Mouse (Mus musculus) cerebellum, adult 11 months (tissue): ENCODE results near the gene Nuak2.
"Not testable (repeated sequence)": the region's sequence is repeated elsewhere in the genome, so short reads cannot be mapped to it uniquely, and the experiment has no call there.

Source experiments
- DNase-seq: peaks from one replicate; pipeline ENCODE4 v3.0.0; 2022

Gene Nuak2

DNA sequence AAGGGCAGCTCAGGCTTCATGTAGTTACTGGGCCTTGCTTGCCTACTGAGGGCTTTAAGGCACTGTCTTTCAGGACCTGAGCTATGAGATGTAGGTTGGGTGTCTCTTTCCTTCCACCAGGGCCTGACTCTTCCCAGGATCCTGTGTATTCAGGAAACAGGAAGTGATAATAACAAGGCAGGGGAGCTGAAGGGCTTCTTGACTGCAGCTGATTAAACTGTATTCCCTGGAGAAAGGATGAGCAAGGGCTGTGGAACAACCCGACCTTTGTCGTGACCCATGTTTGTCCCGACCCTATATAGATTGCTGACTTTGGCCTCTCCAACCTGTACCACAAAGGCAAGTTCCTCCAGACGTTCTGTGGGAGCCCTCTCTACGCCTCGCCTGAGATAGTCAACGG lies 13.7 kb downstream of the Nuak2 start:
- no peak for DNase-seq

DNA sequence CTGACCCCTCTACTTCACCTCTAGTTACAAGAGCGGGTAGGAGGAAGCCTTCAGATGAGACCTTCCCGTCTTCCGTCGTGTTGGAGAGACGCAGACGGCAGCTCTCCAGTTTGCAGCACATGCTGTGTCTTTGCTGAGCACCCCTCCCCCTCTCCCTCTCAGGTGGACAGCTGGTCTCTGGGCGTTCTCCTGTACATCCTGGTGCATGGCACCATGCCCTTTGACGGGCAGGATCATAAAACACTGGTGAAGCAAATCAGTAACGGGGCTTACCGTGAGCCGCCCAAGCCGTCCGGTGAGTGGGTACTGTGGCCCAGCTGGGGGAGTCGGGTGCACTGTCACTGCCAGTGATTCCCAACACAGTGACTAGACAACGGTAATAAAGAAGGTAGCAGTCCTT lies 14.5 kb downstream of the Nuak2 start:
- DNase-seq: peak; percentile 44

DNA sequence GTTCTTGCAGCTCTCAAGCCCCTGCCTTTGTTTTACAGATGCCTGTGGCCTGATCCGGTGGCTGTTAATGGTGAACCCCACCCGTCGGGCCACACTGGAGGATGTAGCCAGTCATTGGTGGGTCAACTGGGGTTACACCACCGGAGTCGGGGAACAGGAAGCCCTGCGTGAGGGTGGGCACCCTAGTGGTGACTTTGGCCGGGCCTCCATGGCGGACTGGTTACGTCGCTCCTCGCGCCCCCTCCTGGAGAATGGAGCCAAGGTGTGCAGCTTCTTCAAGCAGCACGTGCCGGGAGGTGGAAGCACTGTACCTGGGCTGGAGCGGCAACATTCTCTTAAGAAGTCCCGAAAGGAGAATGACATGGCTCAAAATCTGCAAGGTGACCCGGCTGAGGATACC lies 15.4 kb downstream of the Nuak2 start:
- no peak for DNase-seq

DNA sequence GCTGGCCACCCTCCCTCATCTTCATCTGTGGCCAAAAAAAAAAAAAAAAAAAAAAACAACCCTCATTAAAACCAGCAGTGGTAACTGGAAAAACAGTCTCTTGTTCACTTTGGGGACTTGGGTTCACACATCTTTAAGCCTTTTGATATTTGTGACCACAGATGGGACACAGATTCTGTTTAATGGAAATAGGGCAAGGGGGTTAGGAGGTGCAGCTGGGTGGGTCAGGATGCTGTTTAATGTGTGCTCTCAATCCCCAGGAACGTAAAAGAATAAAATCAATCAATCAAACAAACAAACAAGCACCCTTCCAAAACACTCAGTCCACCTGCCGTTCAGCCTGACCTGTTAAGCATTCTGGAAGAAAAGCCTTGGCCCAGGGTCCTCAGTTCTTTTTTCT lies 17.3 kb downstream of the Nuak2 start:
- no peak for DNase-seq

DNA sequence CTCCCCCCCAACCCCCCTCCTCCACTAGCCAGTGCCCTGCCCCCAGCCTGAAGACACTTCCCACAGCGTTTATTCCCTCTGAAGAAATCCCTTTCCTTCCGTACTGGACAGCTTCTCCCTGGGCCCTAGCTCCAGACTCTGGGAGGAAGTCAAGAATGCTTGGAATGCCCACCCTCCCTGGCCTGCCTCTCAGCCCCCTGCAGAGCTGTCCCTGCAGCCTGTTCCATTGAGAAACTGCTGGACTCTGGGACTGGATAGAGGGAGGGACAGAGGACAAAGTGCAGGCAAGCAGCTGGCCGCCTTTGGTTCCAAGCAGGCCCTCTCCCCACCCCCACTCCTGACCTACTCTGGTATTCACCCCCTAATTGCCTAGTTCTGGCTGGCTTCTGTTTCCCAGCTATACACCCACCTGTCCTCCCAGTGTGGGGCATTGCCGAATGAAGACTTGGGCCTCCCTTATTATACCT lies 17.8 kb downstream of the Nuak2 start:
- DNase-seq: no peak

DNA sequence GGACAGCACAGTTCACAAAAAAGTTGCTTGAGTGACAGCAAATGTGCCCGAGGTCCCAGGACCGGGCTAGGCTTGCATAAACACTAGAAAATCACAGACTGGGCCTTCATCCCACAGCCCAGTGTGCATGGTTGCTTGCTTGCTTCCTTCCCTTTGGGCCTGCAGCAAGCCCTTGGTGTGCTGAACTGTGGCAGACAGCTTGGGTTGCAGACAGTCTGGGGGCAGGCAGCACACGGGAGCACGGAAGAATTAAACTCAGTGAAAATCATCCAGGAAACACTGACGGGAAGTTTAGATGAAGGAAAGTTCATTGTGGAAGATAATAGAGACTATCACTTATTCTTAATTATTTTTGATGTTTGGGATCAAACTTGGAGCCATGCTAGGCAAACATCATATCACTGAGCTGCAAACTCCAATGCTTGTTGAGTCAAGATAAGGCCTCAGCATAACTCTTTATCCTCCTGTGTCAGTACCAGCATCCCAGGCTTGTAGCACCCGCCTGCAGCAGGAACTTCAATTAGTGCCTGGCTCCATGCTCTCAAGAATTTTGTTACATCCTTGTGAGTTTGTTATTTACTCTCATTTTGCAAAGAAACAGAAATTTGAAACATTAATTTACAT lies 18.4 kb downstream of the Nuak2 start:
- no peak for DNase-seq

DNA sequence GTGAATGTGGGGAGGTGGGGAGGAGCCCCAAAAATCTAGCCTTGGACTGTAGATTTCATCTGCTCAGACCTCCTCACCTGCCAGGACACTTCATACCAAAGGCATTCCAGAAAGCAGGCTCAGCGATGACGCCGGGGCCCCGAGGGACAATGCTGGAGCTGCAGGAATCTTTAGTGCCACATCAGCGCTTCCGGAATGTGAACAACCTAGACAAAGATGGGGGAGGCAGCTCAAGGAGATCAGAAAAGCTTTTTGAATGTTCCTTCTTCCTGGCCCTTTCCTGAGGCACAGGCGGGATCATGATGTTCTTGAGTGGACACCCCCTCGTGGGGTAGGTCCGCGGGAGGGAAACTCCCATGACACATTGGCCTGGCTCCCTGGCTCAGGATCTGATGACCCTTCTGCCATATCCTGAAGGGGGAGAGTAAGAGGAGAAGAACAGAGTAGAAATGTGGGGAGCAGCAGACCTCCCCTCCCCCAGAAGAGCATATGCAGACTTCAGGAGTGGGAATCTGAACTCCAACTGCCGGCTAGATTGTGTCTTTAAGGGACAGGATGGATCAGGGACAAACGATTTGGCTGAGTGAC lies 19.5 kb downstream of the Nuak2 start:
- DNase-seq: no peak

DNA sequence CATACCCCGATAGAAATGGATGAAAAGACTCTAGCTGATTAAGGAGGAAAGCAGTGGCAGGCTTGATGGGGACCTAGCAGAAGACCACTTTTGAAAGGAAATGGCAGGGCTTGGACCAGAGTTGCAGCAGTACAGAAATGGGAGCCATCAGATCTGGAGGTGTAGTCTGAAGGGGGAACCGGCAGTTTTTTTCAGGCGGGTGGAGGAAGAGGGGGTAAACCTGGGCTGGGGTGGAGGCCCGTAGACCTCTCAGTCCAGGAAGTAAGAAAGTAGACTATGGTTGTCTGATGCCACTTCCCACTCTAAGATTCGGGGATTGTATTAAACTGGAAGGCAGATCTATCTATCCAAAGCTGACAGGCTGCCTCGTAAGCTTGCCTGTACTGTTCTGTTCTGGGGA lies 21.0 kb downstream of the Nuak2 start:
- DNase-seq: no peak

DNA sequence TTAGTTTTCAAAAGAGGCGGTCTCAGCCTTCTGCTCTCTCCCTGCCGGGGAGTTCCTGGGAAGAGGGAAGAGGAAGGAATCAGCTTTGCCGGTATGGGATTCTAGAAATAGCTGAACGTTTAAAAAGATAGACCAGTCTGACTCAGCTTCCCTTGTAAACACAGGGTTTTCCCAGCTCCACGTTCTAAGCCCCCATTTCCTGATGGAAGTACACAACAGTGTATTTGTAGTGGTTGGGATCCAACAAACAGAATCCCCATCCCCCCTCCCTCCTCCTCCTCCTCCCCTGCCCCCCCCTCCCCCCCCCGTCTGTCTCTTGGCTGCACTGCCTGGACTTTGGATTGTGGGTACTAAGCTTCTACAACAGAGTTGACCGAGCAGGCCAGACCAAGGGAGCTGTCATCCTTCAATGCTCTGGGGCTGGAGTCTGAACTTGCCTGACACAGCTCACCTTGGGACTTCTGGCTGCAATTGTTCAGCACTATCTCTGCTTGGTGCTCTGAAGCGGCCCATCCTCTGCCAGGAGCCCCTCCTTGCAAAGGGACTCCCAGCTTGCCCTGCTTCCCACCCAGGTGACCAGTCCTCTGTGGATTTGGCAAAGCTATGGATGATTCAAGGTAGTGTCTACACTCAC lies 22.2 kb downstream of the Nuak2 start:
- no peak for DNase-seq

DNA sequence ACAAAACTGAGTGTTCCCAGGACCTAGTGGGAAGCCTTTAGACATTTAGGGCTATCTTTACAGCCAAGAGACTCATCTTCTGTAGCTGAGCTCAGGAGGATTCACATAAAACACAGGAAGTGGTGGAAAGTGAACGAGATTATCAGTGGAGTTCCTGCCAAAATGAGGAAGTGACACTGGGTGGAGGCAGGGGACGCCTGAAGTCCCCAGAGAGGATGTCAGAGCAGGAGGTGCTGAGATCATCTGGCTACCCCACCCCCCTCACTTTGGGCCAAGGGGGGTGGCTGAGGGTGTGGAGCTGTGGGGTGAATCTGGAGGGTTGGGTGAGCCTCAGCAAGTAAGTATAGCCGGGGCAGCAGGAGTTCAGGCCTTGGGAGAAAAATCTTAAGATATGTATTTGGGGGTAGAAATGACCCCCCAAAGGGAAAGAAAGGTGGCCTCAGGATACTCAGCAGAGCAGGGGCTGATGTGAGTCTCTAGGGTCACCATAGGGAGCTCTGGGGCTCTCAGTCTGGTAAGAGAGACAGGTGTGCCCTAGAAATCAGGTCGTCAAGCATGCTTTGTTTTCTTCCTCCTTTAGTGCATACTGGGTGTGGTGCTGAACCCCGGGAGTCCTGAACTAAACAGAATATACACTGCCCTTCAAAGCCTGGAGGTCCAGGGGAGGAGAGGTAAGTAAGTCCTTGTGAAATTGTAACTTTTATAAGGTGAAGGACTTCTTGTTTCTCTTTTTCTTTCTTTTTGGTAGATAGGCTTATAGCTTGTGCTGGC lies 26.0 kb downstream of the Nuak2 start:
- DNase-seq: no peak

DNA sequence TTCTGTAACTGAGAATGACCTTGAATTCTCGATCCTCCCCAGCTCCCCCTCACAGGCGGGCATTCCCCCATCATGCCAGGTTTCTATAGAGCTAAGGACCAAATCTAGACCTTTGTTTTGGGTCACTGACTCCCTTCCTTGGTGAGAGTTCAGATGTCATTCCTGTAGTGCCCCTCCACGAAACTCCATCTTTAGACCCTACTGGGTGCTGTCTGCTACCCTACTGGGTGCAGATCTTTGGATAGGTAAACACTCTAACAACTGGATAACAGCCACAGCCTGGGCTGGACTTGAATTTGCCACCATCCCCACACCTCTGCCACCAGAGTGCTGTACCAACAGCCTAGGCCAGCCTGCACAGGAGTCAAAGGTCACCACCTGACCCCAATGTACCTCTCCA lies 26.6 kb downstream of the Nuak2 start:
- no peak for DNase-seq

DNA sequence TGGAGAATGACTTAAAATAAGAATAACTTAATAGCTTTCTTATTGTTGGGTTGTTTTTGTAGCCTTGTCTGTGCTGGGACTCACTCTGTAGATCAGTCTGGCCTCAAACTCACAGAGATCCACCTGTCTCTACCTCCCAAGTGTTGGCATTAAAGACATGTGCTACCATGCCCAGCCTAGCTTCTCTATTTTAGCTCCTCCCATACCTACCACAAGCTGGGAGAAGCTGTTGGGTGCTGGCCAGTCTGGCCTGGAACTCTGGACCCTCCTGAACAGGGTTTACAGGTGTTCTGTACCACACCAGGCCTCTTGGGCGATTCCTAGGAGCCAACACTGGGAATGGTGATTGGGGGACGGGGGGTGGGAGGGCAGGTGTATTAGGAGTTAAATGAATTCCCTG lies 27.3 kb downstream of the Nuak2 start:
- no peak for DNase-seq

DNA sequence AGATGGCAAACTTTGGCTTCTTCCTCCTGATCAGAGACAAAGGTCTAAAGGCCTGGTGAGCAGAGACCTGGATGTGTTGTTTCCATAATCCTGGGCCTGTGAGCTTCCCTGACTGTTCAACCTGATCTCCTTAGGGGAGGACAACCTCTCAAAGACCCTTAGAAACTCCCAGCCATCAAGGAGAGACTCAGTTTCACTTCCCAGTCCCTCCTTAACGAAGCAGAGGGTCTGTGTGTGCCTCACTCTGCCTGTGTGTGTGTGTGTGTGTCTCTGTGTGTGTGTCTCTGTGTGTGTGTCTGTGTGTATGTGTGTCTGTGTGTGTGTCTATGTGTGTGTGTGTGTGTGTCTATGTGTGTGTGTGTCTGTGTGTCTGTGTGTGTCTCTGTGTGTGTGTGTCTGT lies 27.7 kb downstream of the Nuak2 start:
- DNase-seq: no peak

DNA sequence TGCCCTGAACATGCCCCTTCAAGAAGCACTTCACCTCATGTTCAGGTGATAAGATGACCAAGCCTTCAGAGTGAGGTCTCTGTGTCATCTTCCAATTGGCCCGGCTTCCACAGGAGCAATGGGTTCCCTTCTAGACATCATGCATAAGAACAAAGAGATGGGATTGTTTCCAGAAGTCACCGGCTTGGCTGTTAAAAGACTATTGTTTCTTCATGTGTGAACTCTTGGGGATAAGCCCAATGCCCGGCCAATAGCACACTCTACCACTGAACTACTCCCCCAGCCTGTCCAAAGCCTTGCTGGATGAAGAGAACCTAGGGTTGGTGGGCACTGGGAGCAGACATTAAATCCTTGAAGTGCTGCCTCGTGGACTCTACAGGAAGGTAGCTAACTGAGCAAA lies 29.6 kb downstream of the Nuak2 start:
- no peak for DNase-seq

DNA sequence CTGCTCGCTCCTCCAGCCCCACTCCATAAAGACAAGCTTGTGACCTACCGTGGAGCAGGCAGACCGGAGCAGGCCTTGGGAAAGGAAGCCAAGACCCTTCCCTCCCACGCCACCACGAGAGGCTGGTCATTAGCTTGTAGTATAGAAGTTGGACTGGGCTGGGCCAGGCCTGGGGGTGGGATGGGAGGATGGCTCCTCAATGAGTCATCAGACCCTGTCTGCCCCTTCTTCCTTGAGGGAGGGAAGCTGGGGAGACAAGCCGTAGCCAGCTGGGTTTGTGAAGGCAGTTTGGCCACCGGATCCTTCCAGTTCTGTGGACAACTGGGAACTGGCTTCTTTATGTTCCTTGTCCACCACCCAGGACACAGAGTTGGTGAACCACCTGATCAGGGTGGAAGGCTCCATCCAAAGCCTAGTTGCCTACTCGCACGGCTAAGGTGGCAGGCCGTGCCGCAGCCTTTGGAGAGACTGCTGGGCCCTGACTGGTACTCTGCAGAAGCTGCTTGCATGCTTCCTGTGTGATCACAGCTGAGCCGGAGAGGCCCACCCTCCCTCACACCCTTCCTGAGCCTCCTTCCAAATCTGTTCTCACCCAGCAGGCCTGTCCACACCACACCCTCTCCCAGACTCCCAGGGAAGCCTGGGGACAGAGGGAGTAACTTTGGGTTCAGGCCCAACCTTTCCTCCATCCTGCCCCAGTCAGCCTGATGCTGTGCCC lies 30.4 kb downstream of the Nuak2 start:
- DNase-seq: no peak

DNA sequence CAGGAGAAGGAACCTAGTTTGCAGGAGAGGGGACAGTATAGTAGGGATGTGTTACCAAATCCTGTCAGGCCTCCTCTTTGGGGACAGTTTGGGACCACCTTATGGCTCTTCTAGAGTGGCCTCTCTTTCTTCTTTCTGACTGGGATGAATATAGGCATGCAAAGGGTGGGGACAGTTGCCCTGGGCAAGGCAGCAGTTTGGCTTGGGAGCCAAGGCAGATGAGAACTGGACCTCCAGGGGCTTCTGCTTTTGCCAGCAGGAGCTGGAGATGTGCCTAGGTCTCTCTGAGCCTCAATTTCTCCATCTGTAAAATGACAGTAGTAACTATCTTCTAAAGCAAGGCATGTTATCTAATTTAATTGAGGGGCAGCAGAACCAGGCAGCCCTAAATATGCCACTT lies 31.0 kb downstream of the Nuak2 start:
- DNase-seq: no peak

DNA sequence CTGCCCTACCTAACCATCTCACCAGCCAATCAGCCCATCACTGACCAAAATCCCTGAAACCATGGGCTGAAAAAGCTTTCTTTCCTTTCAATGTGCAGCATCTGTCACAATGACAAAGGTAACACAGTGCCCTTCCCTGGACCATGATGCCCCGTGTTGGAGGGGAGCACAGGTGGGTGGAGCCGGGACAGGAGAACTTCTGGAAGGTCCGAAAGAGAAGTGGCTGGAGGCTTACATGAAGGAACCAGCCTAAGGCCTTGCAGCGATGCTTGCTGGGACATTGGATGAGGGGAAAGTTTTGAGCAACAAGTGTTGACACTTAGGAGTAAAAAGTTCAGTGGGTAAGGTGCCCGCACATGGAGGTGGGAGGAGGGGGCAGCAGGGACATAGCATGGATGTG lies 32.5 kb downstream of the Nuak2 start:
- no peak for DNase-seq

DNA sequence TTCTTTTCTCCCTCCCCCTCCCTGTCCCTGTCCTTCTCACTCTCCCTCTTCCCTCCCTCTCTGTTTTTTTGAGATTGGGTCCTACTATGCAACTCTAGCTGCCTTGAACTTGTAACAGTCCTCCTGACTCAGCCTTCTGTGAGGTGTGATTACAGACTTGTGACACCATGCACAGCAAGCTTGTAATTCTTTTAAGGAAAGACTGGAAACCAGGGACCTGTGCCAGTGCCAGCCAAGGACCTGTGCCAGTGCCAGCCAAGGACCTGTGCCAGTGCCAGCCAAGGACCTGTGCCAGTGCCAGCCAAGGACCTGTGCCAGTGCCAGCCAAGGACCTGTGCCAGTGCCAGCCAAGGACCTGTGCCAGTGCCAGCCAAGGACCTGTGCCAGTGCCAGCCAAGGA lies 33.1 kb downstream of the Nuak2 start:
- not testable (repeated sequence) for DNase-seq

DNA sequence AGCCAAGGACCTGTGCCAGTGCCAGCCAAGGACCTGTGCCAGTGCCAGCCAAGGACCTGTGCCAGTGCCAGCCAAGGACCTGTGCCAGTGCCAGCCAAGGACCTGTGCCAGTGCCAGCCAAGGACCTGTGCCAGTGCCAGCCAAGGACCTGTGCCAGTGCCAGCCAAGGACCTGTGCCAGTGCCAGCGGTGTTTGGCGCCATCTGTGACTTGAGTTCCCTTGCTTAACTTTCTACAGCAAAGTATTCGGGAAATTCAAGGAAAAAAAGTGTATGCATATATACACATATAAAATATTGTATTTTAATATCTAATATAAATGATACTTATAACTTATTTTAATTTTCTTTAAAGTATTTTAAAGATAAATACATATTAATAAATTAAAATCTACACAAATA lies 33.7 kb downstream of the Nuak2 start:
- not testable (repeated sequence) for DNase-seq

DNA sequence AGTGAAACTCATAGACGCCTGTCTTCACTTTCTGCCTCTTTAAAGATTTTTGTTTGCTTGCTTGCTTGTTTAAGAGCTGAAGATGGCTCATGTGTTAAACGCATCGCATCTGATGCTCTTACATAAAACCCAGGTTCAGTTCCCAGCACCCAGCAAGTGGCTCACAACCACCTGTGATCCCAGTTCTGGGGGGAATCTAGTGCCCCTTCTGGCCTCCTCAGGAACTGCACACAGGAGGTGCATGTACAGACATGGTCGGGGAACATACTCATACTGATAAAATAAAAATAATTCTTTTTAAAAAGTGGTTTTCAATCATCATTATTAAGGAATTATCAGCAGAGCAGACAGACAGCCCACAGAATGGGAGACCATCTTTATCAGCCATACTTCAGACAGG lies 35.1 kb downstream of the Nuak2 start:
- DNase-seq: no peak

DNA sequence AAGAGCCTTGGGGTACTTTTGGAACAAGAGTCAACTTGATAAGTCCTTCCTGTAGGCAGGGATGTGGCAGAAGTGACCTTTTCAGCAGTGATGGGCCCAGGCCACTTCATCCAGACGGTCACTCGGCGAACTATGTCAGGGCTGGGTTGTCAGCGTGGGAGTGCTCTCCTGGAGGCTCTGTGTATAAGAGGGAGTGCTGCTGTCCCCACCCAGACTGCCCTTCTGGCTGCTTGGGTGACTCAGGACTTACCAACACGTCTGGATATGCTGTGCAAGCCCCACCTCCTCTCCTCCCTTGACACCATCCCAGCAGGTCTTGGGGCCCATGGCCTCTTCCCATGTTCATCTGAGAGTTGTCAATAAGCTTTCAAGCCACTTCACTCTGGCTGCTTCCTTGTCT lies 37.5 kb downstream of the Nuak2 start:
- no peak for DNase-seq

DNA sequence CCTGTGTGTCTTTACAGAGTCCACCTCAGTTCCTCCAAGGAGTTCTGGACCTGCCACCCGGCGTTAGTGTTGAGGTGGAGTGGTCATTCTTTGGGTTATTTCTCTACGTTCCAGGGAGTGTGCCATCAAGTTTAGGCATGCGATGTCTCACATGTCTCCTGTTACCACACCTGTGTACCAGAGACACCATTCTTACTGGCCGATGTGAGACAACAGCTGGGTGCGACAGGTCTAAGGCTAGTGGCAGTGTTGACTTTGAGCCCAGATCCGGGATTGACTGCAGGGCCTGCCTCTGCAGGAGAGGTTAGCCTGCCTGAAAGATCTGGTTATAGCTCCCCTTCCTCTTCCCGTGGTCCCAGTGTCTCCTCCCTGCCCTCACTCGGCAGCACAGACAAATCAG lies 38.3 kb downstream of the Nuak2 start:
- DNase-seq: no peak

DNA sequence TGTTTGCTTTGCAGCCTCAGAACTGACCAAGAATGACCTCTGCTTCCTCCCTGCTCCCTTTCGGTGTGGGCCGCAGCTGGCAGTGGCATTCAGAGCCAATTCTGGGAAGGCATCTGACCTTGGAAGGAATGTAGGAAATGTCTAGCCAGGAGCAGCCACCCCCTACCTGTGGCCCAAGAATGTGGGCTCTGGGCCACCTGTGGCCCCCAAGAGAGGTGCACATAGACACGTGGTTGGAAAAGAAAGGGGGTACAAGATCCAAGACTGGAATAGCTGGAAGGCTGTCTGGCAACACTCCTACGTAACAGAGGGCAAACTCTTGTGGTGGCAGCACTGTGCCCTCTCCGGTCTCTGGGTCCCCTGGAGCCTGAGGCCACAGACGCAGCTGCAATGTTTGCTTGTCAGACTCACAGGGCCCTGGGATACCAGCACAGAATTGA lies 39.3 kb downstream of the Nuak2 start:
- DNase-seq: no peak
